Mouse (Mus musculus) cerebellum, postnatal 10 days (tissue): ENCODE data around the gene Irgc1.
"Not testable (repeated sequence)": the region's sequence is repeated elsewhere in the genome, so short reads cannot be mapped to it uniquely, and the experiment has no call there.

Experiments used
- DNase-seq, 2 experiments: peaks; one replicate each; pipeline ENCODE4 v3.0.0; 2021; ENCODE audit warnings: mixed read lengths in 2 of 2

The Irgc1 gene

DNA sequence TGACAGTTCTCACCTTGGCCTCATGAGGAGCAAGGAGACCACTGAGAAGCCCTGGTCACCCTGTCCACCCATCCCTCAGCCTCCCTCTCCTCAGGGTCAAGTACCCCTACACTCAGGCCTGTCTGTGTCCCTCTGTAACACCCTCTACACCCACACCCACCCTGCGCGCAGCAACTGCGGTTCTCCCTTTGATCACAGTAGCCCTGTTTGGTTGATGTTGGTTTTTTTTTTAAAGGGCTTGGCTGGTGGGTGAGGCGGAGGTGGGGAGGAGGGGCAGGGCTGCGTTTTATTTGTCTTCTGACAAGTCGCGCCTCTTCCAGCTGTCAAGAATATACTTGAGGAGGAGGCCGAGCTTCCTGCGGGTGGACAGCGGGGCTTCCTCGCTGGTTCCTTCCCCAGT, 20.4 kb downstream of the Irgc1 start:
- DNase-seq = no peak

DNA sequence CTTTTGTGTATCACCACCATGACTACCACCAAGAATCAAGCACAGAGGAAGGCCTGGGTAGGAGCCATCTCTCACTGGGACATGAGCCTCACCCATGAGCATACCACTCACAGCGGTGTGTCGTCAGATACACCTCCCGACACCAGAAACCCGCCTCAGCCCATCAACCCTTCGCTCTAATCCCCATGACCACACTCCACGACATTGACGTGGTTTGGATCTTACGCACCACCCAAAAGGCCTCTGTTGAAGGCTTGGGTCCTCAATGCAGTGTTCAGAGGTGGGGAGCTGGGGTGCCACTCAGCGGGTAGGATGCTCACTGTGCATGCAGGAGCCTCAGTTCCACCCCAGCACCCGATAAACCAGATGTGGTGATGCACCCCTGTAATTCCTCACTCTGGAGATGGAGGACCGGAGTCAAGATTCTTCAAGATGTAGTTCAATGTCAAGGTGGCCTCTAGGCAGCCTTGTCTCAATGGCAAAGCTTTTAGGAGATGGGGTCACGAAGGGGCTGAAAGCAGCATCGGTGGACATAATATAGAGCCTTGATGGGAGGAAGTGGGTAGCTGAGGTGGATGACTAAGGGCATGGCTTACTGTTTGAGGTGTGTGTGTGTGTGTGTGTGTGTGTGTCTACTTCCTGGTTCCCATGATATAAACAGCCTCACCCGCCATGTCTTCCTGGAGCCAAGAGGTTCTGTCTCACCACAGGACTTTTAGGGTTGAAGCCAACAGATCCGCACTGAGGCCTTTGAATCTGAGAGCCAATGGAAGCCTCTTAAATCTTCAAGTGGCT, 21.3 kb downstream of the Irgc1 start:
- no peak for DNase-seq

DNA sequence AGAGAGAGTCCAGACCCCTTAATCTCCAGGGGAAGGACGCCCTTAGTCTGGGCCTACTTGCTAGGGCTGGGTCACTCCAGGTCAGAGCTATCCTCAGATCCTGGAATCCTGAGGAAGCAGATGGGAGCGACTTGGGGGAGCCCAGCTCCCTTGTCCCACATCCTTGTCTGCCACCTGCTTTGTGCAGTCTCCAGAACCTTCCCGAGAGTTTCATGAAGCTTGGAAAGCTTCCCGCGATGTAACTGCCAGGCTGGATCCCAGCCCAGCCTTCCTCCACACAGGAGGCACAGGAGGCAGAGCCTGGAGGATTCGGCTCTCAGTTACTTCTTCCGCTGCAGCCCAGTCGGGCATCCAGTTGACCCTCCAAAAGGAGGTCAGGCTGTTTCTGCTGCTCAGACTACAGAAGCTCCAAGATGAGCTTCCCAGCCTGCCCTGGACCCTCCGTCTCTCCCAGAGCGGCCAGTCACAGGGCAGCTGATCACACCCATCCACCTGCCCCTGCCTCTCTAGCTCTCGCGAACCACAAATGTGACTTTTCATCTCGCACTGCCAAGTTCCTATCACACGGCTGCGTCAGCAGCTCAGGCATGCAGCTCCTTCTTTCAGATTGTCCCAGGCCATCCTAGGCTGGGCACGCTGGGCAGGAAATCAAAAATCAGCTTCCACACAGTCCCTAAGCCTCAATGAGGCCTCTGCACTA, 22.5 kb downstream of the Irgc1 start:
- DNase-seq = peak; percentile 94

DNA sequence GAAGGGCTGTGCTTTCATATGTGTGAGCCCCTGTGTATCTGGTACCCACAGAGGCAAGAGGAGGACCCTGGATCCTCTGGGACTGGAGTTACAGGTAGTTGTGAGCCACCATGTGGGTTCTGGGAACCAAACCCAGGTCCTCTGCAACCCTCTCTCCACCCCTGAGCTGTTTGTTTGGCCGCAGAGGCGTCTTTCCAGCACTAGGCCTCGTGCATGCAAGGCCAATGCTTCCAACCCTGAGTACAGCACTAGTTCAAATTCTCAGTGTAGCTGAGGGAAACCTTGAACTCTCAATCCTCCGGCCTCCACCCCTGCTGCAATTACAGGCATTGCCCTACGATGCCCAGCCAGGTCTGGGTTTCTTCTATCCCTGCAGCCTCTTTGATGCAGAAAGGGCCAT, 23.4 kb downstream of the Irgc1 start:
- DNase-seq = peak; percentile 11 to 48

DNA sequence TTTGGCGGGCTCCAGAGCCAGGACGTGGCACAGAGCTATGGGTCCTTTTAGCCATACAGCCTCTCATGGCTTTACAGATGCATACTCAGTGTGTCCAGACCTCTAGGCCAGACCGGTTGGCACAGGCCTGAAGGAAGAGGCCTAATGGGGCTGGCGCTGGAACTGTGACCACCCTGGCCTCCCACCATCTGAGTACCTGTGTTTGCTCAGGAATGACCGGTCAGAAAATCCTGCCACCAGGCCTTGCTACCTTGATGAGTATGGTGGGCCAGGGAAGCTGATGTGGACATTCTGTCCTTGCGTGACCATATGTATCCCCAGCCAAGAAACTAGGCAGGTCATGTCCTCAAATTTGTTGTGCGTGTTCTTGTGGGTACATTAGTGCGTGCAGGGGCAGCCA, 24.9 kb downstream of the Irgc1 start:
- no peak for DNase-seq

DNA sequence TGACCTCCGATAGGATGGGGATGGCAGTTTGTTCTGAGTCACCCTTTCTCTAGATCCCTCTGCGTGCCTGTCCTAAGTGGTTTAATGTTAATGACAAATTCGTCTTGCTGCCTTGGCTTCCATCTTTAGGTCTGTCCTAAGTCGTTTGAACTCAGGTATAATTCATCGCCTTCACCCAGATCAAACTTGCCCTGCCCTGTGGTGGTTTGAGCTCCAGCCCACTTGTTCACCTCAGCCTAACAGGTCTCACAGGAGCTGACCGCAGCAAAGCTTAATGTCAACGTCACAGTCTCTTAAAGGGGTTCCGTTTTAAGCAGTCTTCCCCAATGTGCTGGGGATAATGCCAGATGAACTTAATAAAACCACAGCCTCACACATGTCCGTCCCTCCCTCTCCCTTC, 26.2 kb downstream of the Irgc1 start:
- no peak for DNase-seq

DNA sequence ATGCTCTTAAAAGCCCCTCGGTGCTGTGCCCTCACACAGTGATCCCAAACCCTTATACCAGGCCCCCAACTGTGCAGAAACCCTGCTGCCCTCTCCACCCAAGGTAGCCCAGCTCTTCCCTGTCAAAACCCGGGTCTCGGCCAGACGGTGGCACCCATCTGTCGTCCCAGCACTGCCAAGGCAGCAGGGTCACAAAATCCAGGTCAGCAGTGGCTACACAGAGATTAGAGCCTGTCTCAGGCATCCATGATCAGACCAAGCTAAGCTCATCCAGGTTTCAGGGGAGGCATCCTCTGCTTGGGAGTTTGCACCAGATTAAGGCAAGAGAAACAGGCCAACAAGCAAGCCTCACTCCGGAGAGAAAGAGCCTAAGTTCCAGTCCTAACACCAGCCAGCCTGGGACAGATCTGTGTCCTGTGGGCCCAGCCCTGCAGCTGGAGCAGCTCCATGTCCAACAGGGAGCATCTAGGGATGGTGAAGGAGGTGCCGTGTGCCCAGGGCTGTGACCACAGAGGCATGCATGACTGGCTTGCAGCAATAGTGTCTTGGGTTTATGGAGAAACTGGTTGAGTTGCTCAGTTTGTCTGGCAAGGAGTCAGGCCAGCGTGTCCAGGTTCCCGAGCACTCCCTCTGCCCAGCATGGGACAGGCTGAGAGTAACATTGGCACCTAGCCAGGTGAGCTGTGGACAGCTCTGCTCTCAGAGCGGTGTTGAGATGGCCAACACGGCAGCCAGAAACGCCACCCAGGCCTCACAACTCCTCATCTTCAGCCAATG, 28.0 kb downstream of the Irgc1 start:
- peak; percentile 91 for DNase-seq

DNA sequence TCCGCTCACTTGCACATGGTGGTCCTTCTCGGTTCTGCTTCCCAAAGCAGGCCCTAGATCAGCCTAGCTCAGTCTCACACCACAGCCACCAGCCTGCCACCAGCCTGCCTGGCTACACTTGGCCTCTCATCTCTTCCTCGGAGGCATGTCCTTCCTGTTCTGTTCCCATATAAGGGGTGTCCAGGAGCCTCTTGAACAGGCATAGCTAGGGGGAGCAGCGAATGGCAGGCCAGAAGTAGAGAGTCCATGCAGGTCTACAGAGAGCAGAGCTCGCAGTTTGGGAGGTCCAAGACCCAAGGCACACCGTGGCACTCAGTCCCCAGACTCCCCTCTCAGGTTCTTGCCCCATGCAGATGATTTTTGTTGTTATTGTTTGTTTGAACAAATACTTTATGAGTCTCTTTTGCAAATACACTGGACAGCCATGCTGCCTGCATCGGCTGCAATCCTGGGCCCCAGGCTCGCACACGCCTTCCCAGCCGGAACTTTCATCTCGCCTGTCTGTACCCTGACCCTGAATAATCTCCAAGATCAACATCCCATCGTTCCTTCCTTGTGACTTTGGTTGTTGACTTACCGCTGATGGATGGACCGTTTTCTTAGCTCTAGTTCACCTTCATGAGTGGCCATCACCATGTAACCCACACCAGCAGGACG, 28.9 kb downstream of the Irgc1 start:
- no peak for DNase-seq

DNA sequence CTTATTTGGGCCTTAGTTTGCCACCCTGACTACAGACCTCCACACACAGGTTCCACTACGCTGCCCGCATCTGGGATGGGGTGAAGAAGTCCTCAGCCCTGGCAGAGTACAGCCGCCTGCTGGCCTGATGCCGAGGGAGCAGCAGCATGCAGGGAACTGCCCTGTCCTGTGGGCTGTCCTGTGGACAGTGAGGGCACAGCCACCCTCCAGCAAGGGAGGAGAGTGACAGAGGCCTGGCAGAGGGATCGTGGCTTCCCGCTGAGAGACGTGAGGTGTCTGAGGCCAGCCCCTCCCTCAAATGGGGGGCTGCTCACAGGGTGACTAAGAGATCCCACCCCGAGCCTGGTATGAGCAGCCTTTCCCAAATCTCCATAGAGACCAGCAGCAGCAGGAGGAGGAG, 29.8 kb downstream of the Irgc1 start:
- peak; percentile 78 to 84 for DNase-seq

DNA sequence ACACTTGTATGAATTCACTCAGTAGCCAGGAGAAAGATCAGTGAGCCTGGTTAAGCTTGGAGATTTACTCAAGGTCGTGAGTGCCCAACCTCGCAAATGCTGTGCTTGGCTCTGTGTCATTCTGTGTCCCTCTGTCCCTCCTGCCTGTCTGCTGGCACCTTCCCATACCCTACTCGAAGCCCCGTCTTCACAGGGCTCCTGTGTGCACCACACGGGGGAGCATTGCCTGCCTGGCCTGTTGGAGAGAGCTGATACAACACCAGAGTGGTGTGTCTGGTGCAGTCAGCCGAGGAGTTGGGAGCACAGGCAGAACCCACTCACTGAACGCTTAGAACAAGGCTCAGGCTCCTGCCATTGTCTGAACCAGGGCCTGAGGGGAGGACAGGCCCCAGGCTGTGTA, 30.4 kb downstream of the Irgc1 start:
- DNase-seq = peak; percentile 58 to 67

DNA sequence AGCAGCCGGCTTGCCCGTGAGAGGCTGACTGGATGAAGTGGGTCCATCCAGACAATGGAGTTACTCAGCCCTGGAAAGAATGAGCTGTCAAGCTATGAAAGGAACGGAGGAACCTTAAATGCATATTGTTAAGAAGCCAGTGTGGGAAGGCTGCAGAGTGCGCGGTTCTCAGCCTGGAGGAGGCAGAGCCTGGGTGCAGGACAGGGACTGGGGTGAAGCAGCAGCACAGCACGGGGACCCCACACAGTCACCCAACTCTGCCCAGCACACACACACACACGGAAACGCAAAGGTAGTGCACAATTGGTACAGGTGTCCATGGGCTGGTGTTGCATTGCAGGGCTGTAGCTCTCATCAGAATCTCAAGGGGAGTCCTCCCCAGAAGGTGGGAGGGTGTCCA, 32.5 kb downstream of the Irgc1 start:
- no peak for DNase-seq

DNA sequence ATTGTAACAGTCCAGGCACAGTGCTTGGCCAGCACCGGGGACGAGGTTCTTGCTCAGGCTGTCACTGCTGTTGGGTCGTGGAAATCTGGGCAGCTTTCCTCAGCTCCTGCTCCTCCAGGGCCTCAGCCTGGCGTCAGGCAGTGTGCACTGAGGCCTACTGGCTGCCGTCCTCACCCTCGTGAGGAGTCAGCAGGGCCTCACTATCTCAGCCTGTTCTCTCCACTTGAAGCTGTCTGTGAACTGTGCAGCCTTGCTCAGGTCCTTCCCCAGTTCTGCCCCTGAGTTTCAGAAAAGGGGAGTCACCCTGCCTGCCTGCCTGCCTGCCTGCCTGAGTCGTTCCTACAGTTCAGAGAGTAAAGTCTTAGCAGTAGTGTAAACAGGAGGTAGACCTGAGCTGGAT, 36.8 kb downstream of the Irgc1 start:
- DNase-seq = no peak

DNA sequence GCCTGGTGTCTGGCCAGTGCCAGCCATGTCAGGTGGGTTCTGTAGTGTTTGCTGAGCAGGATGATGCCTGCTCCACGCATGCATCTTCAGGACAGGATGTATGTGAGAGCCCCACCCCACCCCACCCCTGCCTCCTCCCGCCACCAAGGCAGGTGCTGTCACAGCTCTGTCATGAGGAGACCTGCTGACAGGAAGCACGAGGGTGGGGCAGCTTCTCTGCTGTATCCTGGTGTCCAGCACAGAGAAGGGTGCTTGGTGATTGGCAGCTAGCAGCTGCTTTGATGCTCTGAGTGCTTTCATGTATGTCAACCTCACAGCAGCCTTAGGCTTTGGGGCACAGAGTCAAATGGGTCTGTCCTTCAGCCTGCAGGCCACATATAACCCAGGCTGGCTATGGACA, 38.5 kb downstream of the Irgc1 start:
- DNase-seq = no peak

DNA sequence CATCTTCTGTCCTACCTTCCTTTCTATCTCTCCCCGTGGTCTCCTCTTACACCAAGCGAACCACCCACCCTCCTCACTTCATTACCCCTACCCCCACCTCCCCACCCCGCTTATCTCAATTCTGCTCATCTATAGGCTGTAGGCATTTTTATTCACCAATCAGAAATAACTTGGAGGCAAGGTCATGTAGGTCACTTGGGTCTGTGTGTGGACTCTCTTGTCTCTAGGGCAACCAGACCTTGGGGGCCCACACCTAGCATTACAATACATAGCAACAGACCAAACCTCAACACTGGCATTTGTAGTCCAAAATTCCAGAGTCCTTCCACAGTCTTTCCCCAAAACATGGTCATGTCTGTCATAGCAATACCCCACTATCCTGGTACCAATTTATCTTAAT, 41.3 kb downstream of the Irgc1 start:
- no peak for DNase-seq

DNA sequence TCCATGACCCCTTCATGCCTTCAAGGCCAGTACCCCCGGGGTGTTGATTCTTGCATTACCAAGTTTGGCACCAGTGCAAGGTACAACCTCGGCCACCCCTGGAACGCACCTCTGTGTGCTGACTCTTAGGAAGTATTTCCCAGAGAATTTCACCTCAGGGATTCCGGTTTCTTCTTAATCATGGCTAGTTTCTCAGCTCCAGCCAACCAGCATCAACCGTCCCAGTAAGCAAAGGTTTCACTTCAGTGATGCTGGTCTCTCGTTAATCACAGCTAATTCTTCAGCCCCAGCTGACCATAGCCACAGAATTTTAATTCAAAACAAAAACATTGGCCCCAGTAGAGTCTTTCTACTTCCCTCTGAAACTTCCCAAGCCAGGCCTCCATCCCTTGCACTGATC, 42.0 kb downstream of the Irgc1 start:
- no peak for DNase-seq

DNA sequence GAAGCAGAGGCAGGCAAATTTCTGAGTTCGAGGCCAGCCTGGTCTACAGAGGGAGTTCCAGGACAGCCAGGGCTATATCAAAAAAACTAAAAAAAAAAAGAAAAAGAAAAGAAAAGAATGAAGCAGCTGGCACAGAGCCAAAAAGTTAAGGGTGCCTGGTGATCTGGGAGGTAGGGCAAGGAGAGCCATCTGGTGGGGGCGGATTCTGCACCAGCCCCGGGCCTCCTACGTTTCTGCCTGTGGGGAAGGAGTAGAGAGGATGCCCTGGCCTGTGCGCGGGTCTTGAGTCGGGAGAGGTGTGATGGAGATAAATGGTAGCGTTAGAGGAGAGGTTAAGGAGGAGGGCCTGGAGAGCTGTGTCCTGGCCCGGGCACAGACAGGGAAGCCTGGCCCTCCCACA, 43.9 kb downstream of the Irgc1 start:
- peak in 1 of 2 experiments; percentile 56 for DNase-seq

DNA sequence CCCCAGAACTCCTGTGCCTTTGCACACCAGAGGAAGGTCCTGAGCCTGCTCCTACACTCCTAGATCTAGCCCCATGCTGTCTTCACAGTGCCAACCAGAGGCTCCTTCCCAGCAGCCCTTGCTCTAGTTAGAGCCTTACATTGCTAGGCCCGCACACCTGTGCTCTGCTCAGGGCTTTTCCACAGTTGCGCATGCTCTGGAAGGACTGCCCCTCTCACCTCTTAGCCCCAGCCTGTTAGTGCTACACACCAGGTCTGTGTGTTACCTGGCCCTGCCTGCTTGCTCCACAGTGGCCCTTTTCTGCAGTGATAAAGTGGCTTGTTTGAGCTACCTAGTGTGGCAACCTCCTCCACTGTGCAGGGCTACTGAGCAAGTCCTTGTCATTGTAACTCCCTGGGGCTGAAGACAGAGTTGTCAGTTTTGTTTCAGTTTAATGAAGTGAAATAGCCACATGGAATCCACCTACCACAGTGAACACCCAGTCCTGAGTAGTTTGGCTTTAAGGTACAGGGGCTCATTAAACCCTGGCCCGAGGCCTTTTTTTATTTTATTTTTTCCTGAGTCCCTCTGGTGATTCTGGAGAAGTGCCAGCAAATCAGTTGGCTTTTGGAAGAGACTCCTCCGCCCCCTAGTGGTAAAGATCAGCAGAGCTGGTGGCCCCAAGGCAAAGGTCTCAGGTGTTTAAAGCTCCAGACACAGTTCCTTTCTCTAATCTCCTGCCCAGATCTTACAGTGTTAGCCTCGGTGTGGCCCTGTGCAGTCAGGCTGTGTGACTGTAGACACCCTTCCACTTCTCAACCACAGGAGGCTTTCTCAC, 45.4 kb downstream of the Irgc1 start:
- DNase-seq = peak; percentile 89 to 96

DNA sequence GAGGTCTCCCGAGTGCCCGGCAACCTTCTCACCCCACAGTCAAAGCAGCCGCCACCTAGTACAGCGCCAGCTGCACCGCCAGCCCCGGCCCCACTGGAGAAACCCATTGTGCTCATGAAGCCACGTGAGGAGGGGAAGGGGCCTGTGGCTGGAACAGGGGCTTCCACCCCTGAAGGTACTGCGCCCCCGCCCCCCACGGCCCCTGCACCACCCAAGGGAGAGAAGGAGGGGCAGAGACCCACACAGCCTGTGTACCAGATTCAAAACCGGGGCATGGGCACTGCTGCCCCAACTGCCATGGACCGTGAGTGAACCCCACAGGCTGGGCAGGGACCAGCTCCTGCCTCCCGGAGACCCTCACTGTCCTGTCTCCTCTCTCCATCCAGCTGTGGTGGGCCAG, 46.4 kb downstream of the Irgc1 start:
- peak in 1 of 2 experiments; percentile 24 for DNase-seq

DNA sequence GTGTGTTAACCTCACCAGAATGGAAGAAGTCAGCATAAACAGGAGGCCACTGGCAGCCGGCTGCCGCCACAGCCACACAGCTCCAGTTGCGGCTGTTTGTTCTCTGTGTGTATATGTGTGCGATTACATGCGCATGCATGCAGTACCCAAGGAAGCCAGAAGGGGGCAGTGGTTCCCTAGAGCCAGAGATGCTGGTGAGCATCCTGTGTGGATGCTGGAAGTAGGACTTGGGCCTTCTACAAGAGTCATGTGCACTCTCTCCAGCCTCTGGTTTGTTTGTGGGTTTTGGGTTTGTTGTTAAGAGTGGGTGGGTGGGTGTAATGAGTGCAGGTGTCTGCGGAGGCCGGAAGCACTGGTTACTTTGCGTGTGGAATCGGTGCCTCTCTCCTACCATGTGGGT, 49.2 kb downstream of the Irgc1 start:
- peak in 1 of 2 experiments; percentile 59 for DNase-seq

DNA sequence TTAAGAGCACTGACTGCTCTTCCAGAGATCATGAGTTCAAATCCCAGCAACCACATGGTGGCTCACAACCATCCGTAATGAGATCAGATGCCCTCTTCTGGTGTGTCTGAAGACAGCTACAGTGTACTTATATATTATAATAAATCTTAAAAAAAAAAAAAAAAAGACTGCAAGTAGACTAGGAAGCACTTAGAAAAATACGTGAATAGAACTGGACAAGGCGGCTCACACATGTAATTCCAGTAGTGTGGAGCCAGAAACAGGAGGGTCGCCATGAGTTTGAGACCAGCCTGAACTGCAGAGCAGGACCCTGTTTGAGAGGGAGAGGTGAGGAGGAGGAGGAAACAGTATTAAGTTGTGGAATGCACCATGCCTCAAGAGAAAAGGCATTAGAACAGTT, 51.6 kb downstream of the Irgc1 start:
- DNase-seq = not testable (repeated sequence)

DNA sequence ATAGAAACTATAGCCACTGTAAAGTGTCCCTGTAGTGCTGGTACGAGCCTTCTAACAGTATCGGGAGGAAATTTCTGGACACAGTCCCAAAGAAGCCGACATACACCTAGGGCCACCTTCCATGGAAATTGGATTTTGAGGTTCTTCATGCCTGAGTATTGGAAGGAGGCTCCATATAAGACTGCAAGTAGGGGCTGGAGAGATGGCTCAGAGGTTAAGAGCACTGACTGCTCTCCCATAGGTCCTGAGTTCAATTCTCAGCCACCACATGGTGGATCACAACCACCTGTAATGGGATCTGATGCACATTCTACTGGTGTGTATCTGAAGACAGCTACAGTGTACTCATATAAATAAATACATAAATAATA, 52.0 kb downstream of the Irgc1 start:
- DNase-seq = no peak
